Mouse (Mus musculus) bone marrow macrophage, adult 2 months (primary cell): Measurements from ENCODE around the gene Crls1. TPM values are rescaled to one million over a fixed set of nuclear protein-coding genes. Genes with fewer than 3 reads are reported as not detected.

Experiments
- H3K27ac ChIP-seq: 2 replicates; pipeline ENCODE4 v1.5.1; 2012; ENCODE audit warnings: low read depth, low read length; ENCODE audit not compliant: insufficient read depth
- H3K4me1 ChIP-seq: 2 replicates; pipeline ENCODE4 v1.6.1; 2012; ENCODE audit warnings: low read length; ENCODE audit not compliant: control insufficient read depth, insufficient read depth
- H3K4me3 ChIP-seq: 2 replicates; pipeline ENCODE4 v1.5.1; 2012; ENCODE audit warnings: mild to moderate bottlenecking, low read length, moderate library complexity; ENCODE audit not compliant: insufficient read depth
- CTCF ChIP-seq: IDR thresholded peaks from 2 replicates; pipeline ENCODE4 v1.5.1; 2012; ENCODE audit warnings: low read depth, mild to moderate bottlenecking, low read length, moderate library complexity
- POLR2A ChIP-seq: IDR thresholded peaks from 2 replicates; pipeline ENCODE4 v1.6.1; 2012; ENCODE audit warnings: mild to moderate bottlenecking, low read depth, low read length, borderline replicate concordance
- polyA plus RNA-seq: library from polyadenylated mRNA; stranded (reverse); fragments of >200 nt; gene quantifications from 2 replicates; pipeline ENCODE4 v1.2.4, GENCODE M21; 2012; ENCODE audit not compliant: missing spikeins, insufficient read depth, insufficient read length

Gene Crls1
- 21.9 and 27.3 TPM in 2 replicates for polyA plus RNA-seq

GRCm38 (mm10) chr2:132846407-132847358, at the start of gene Crls1:
Crls1 (plus strand) TSS chr2:132846666.
- peak within 1 kb of the TSS; percentile 97 for H3K4me3 ChIP-seq
- peaks cover 19% of the 10 kb centered on the region for H3K4me1 ChIP-seq
- peak within 1 kb of the TSS; percentile 55 for H3K27ac ChIP-seq
- peak; percentile 79; the same call in 1 of the 2 replicates for TF ChIP-seq POLR2A
- TF ChIP-seq CTCF = peak; percentile 82

GRCm38 (mm10) chr2:132802976-132803375, 43.5 kb upstream of the Crls1 start:
- no peak for TF ChIP-seq POLR2A
- TF ChIP-seq CTCF = no peak
- Histone ChIP-seq H3K4me3 (no peak overlapping the region), H3K27ac (no peak overlapping the region), H3K4me1 (no peaks in the 10 kb centered on the region)

GRCm38 (mm10) chr2:132815608-132816314, 30.7 kb upstream of the Crls1 start, which contains the start of the genes Trmt6 and Mcm8:
Trmt6 (minus strand) TSS chr2:132816055.
Mcm8 (plus strand) TSS chr2:132816141.
- no peak for TF ChIP-seq POLR2A
- peaks cover 9% of the 10 kb centered on the region for H3K4me1 ChIP-seq
- H3K4me3 ChIP-seq = peak within 1 kb of the TSS; percentile 90
- H3K27ac ChIP-seq = peak within 1 kb of the TSS; percentile 30

- Histone ChIP-seq H3K27ac (no peak overlapping the region), H3K4me1 (peaks cover 5% of the 10 kb centered on the region), H3K4me3 (no peak overlapping the region)
- no peak for TF ChIP-seq POLR2A
- no peak for TF ChIP-seq CTCF
Measured at GRCm38 (mm10) chr2:132841071-132841470, 5.4 kb upstream of the Crls1 start.

GRCm38 (mm10) chr2:132847581-132847980, 1.1 kb downstream of the Crls1 start:
- Histone ChIP-seq H3K27ac (no peak overlapping the region), H3K4me1 (peaks cover 17% of the 10 kb centered on the region)

GRCm38 (mm10) chr2:132848361-132848760, 1.9 kb downstream of the Crls1 start:
- TF ChIP-seq POLR2A (no peak), CTCF (no peak)
- H3K4me1 ChIP-seq = peaks cover 17% of the 10 kb centered on the region
- H3K27ac ChIP-seq = no peak overlapping the region
- H3K4me3 ChIP-seq = no peak overlapping the region

More at GRCm38 (mm10) chr2:132847581-132847980, 1.1 kb downstream of the Crls1 start:
- H3K4me3 ChIP-seq = peak overlapping the region; percentile 97
- TF ChIP-seq CTCF (no peak), POLR2A (no peak)

- H3K4me3 ChIP-seq = no peak overlapping the region
- no peak overlapping the region for H3K27ac ChIP-seq
- peaks cover 17% of the 10 kb centered on the region for H3K4me1 ChIP-seq
- no peak for TF ChIP-seq CTCF
Measured at GRCm38 (mm10) chr2:132849141-132849540, 2.7 kb downstream of the Crls1 start.

GRCm38 (mm10) chr2:132853051-132853450, 6.6 kb downstream of the Crls1 start:
- TF ChIP-seq POLR2A (no peak), CTCF (no peak)
- no peak overlapping the region for H3K4me3 ChIP-seq
- peaks cover 10% of the 10 kb centered on the region for H3K4me1 ChIP-seq
- no peak overlapping the region for H3K27ac ChIP-seq

- Histone ChIP-seq H3K27ac (no peak overlapping the region), H3K4me1 (peaks cover 5% of the 10 kb centered on the region), H3K4me3 (no peak overlapping the region)
- no peak for TF ChIP-seq CTCF
Measured at GRCm38 (mm10) chr2:132856333-132856732, 9.9 kb downstream of the Crls1 start.

- no peak overlapping the region for H3K4me3 ChIP-seq
- H3K4me1 ChIP-seq = peaks cover 5% of the 10 kb centered on the region
- no peak for TF ChIP-seq POLR2A
- TF ChIP-seq CTCF = no peak
- no peak overlapping the region for H3K27ac ChIP-seq
Measured at GRCm38 (mm10) chr2:132860435-132860834, 14.0 kb downstream of the Crls1 start.
